Mouse (Mus musculus) CH12.LX (cell line): ENCODE measurements around the gene Cntnap1. TPM values are rescaled to one million over a fixed set of nuclear protein-coding genes. Genes with fewer than 3 reads are reported as not detected.

Experiments used
- DNase-seq: peaks from one replicate; pipeline ENCODE4 v3.0.0-alpha.2; 2013; ENCODE audit errors: extremely low read depth
- H3K27ac ChIP-seq: 2 replicates; pipeline ENCODE4 v1.5.1; 2012; ENCODE audit warnings: low read depth, mild to moderate bottlenecking, control low read depth, moderate library complexity; ENCODE audit not compliant: insufficient read depth
- H3K27me3 ChIP-seq: replicated peaks from 2 replicates; pipeline ENCODE3; 2012; ENCODE audit warnings: inconsistent platforms
- H3K36me3 ChIP-seq, 2 experiments: replicated peaks in 1 of 2; 2 replicates each; pipeline versions ENCODE3 to v1.6.1; 2012; ENCODE audit warnings: inconsistent platforms in 1 of 2, low read length in 1 of 2, mild to moderate bottlenecking in 1 of 2, mixed read lengths in 1 of 2, moderate library complexity in 1 of 2; ENCODE audit not compliant: control insufficient read depth in 1 of 2, insufficient read depth in 1 of 2
- H3K4me1 ChIP-seq, 2 experiments: 2 replicates each; pipeline ENCODE4 v1.6.1; 2012; ENCODE audit warnings: inconsistent platforms in 1 of 2, moderate library complexity in 1 of 2; ENCODE audit not compliant: insufficient read depth in 2 of 2, control insufficient read depth in 1 of 2
- H3K4me2 ChIP-seq: 2 replicates; pipeline ENCODE4 v1.6.1; 2012; ENCODE audit warnings: low read depth, mild to moderate bottlenecking, control low read depth; ENCODE audit not compliant: poor library complexity, insufficient read depth, severe bottlenecking
- H3K4me3 ChIP-seq, 3 experiments: fragments of 150-350 bp in 1 of 3; sonication (generic) in 1 of 3; replicated peaks in 1 of 3; 2 replicates each; pipeline versions ENCODE3 to v1.5.1; 2011 to 2012; ENCODE audit warnings: low read depth in 2 of 3, low read length in 2 of 3, mild to moderate bottlenecking in 2 of 3, moderate library complexity in 2 of 3, control low read depth in 1 of 3, improper control_type of control experiment in 1 of 3, inconsistent platforms in 1 of 3, mixed read lengths in 1 of 3; ENCODE audit not compliant: poor library complexity in 1 of 3
- H3K79me2 ChIP-seq: replicated peaks from 2 replicates; pipeline ENCODE4 v1.6.1; 2012; ENCODE audit warnings: mild to moderate bottlenecking, moderate library complexity; ENCODE audit not compliant: control insufficient read depth, poor library complexity, insufficient read depth, severe bottlenecking; ENCODE audit errors: extremely low read depth
- H3K9ac ChIP-seq: 2 replicates; pipeline ENCODE4 v1.6.1; 2012; ENCODE audit warnings: low read depth, mild to moderate bottlenecking, control low read depth, moderate library complexity; ENCODE audit not compliant: insufficient read depth
- H3K9me3 ChIP-seq: replicated peaks from 2 replicates; pipeline ENCODE3; 2012; ENCODE audit warnings: low read length, inconsistent platforms, mixed read lengths
- CHD1 ChIP-seq: IDR thresholded peaks from 2 replicates; pipeline ENCODE4 v1.6.1; 2012; ENCODE audit warnings: low read depth, low read length, improper control_type of control experiment, inconsistent platforms
- CTCF ChIP-seq, 2 experiments: IDR thresholded peaks in 1 of 2; conservative IDR thresholded peaks in 1 of 2; 2 replicates each; pipeline ENCODE4 v1.5.1; 2011 to 2012; ENCODE audit warnings: low read depth in 2 of 2, low read length in 2 of 2, improper control_type of control experiment in 1 of 2, inconsistent platforms in 1 of 2, mild to moderate bottlenecking in 1 of 2, moderate library complexity in 1 of 2
- EP300 ChIP-seq: IDR thresholded peaks from 2 replicates; pipeline ENCODE4 v1.6.1; 2011; ENCODE audit warnings: low read length, improper control_type of control experiment
- ETS1 ChIP-seq: conservative IDR thresholded peaks from 2 replicates; pipeline ENCODE4 v1.6.1; 2012; ENCODE audit warnings: low read depth, mild to moderate bottlenecking, inconsistent platforms, low read length, improper control_type of control experiment, moderate library complexity
- GABPA ChIP-seq: IDR thresholded peaks from 2 replicates; pipeline ENCODE4 v1.6.1; 2012; ENCODE audit warnings: low read depth, low read length, improper control_type of control experiment, inconsistent platforms; ENCODE audit not compliant: insufficient replicate concordance
- HCFC1 ChIP-seq: IDR thresholded peaks from 2 replicates; pipeline ENCODE4 v1.6.1; 2012; ENCODE audit warnings: low read depth, mild to moderate bottlenecking, inconsistent platforms, low read length, improper control_type of control experiment
- IRF4 ChIP-seq: IDR thresholded peaks from 2 replicates; pipeline ENCODE4 v1.6.1; 2014; ENCODE audit warnings: low read depth, mild to moderate bottlenecking, inconsistent platforms, low read length, improper control_type of control experiment
- JUND ChIP-seq: conservative IDR thresholded peaks from 2 replicates; pipeline ENCODE4 v1.6.1; 2011; ENCODE audit warnings: low read depth, low read length, improper control_type of control experiment
- MAFK ChIP-seq: IDR thresholded peaks from 2 replicates; pipeline ENCODE4 v1.6.1; 2011; ENCODE audit warnings: low read length, improper control_type of control experiment; ENCODE audit not compliant: insufficient replicate concordance
- MAX ChIP-seq: IDR thresholded peaks from 2 replicates; pipeline ENCODE4 v1.6.1; 2011; ENCODE audit warnings: low read length, improper control_type of control experiment
- MAZ ChIP-seq: IDR thresholded peaks from 2 replicates; pipeline ENCODE4 v1.6.1; 2012; ENCODE audit warnings: low read depth, mild to moderate bottlenecking, inconsistent platforms, low read length, improper control_type of control experiment, moderate library complexity
- MEF2A ChIP-seq: IDR thresholded peaks from 2 replicates; pipeline ENCODE4 v1.6.1; 2014; ENCODE audit warnings: low read depth, mild to moderate bottlenecking, inconsistent platforms, low read length, improper control_type of control experiment, borderline replicate concordance
- MXI1 ChIP-seq: IDR thresholded peaks from 2 replicates; pipeline ENCODE4 v1.6.1; 2011; ENCODE audit warnings: mild to moderate bottlenecking, low read depth, low read length, improper control_type of control experiment
- MYC ChIP-seq: IDR thresholded peaks from 2 replicates; pipeline ENCODE4 v1.6.1; 2011; ENCODE audit warnings: low read depth, mild to moderate bottlenecking, improper control_type of control experiment, low read length
- NELFE ChIP-seq: IDR thresholded peaks from 2 replicates; pipeline ENCODE4 v1.6.1; 2011; ENCODE audit warnings: low read depth, low read length, improper control_type of control experiment
- NRF1 ChIP-seq: IDR thresholded peaks from 2 replicates; pipeline ENCODE4 v1.6.1; 2014; ENCODE audit warnings: low read depth, mild to moderate bottlenecking, inconsistent platforms, low read length, improper control_type of control experiment, moderate library complexity
- RAD21 ChIP-seq: IDR thresholded peaks from 2 replicates; pipeline ENCODE4 v1.6.1; 2011; ENCODE audit warnings: low read depth, mild to moderate bottlenecking, low read length, improper control_type of control experiment, moderate library complexity
- RCOR1 ChIP-seq: conservative IDR thresholded peaks from 2 replicates; pipeline ENCODE4 v1.6.1; 2012; ENCODE audit warnings: low read depth, mild to moderate bottlenecking, inconsistent platforms, low read length, improper control_type of control experiment
- SMC3 ChIP-seq: IDR thresholded peaks from 2 replicates; pipeline ENCODE4 v1.6.1; 2011; ENCODE audit warnings: low read depth, low read length, improper control_type of control experiment
- TBP ChIP-seq: conservative IDR thresholded peaks from 2 replicates; pipeline ENCODE4 v1.6.1; 2011; ENCODE audit warnings: low read depth, low read length, improper control_type of control experiment
- USF1 ChIP-seq: IDR thresholded peaks from 2 replicates; pipeline ENCODE4 v1.6.1; 2014; ENCODE audit warnings: low read depth, mild to moderate bottlenecking, inconsistent platforms, low read length, improper control_type of control experiment
- ZC3H11A ChIP-seq: IDR thresholded peaks from 2 replicates; pipeline ENCODE4 v1.6.1; 2012; ENCODE audit warnings: low read depth, mild to moderate bottlenecking, inconsistent platforms, low read length, improper control_type of control experiment
- ZKSCAN1 ChIP-seq: IDR thresholded peaks from 2 replicates; pipeline ENCODE4 v1.6.1; 2012; ENCODE audit warnings: low read depth, inconsistent platforms, low read length, improper control_type of control experiment, borderline replicate concordance
- ZMIZ1 ChIP-seq: IDR thresholded peaks from 2 replicates; pipeline ENCODE4 v1.6.1; 2012; ENCODE audit warnings: low read depth, mild to moderate bottlenecking, inconsistent platforms, low read length, improper control_type of control experiment
- dilution Hi-C: fragments of 300-500 bp; cut with MboI; formaldehyde crosslinking; loops from 2 replicates; pipeline ENCODE4 v1.14.3; 2020; ENCODE audit warnings: low sequenced_read_pairs; ENCODE audit not compliant: extremely low pct_unique_long_range_greater_than_20kb, extremely low pct_ligation_motif_present
- in situ Hi-C: fragments of 300-500 bp; cut with MboI; formaldehyde crosslinking; loops from 3 replicates; pipeline ENCODE4 v1.14.3; 2019; ENCODE audit warnings: low sequenced_read_pairs, low pct_ligation_motif_present, low pct_unique_long_range_greater_than_20kb, mixed read lengths
- polyA plus RNA-seq: library from polyadenylated mRNA; unstranded; fragments of >175 nt; gene quantifications from 2 replicates; pipeline ENCODE4 v1.2.1, GENCODE M21; 2012; ENCODE audit warnings: low read depth; ENCODE audit not compliant: insufficient read length
- total RNA-seq, 2 experiments: library from RNA; depleted of rRNA; stranded (reverse); fragments of 300-350 nt in 1 of 2; fragments of >200 nt in 1 of 2; gene quantifications; 2 replicates each; pipeline ENCODE4 v1.2.3; 2012 to 2014

Gene Cntnap1
- total and polyA plus RNA-seq, 3 experiments = 4.4 to 19.5 (median 15.6) TPM

DNA sequence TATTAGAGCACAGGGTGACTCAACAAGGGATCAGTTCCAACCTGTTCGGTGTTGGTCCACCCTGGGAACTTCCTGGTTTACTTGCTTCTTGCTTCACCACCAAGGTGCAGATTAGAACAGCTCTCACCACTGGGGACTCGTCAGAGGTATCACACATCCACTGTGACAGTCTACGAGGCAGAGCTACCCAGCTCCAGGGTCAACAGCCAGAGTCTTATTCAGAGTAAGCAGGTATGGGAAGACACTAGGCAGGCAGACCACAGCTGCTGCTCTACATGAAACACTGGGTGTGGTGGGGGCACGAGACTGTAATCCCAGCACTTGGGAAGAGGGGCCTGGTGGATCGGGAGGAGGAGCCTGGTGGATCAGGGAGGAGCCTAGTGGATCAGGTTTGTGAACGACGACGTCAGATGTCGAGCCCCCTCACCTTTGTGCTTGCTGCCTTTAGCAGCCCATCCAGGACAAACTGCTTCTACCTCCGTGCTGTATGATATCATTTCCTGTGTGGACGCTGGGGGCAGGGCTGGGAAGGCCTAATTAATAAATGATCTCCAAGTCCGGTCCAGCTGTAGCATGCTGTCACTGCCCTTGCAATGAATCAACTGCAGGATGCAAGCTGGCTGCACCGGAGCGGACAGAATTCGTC, 31.7 kb upstream of the Cntnap1 start:
- H3K4me2 ChIP-seq = no peak overlapping the region

GRCm38 (mm10) chr11:101140164-101140819, 30.0 kb upstream of the Cntnap1 start:
- no peaks in the 10 kb centered on the region for H3K9me3 ChIP-seq
- dilution Hi-C loops = no loop called here
- H3K27ac ChIP-seq = no peak overlapping the region
- DNase-seq = no peak
- no peaks in the 10 kb centered on the region for H3K27me3 ChIP-seq
- TF ChIP-seq HCFC1 (no peak), MYC (no peak), NELFE (no peak), TBP (no peak), ZC3H11A (no peak), MAX (no peak), ZMIZ1 (no peak), MXI1 (no peak), IRF4 (no peak), ZKSCAN1 (no peak), RAD21 (no peak), EP300 (no peak), SMC3 (no peak), CTCF (conservative IDR thresholded peaks at IDR 0.05 in 1 of 2, IDR thresholded peaks at IDR 0.05 in 1 of 2; ENCODE audit: low read depth in 2 of 2, low read length in 2 of 2) (no peak), RCOR1 (no peak), JUND (no peak), MEF2A (no peak)
- no peaks in the 10 kb centered on the region for H3K36me3 ChIP-seq
- no peak overlapping the region for H3K9ac ChIP-seq
- H3K79me2 ChIP-seq = no peaks in the 10 kb centered on the region
- H3K4me3 ChIP-seq = no peak overlapping the region
- peaks cover 5 to 23% of the 10 kb centered on the region in 2 experiments; a peak in 3 of 4 replicates for H3K4me1 ChIP-seq
- in situ Hi-C loops = no loop called here
- no peak overlapping the region for H3K4me2 ChIP-seq

More for the DNA sequence above, 31.7 kb upstream of the Cntnap1 start:
- Histone ChIP-seq H3K4me3 (no peak overlapping the region), H3K4me1 (peaks cover 5 to 19% of the 10 kb centered on the region in 2 experiments; a peak in 3 of 4 replicates), H3K27me3 (no peaks in the 10 kb centered on the region), H3K79me2 (no peaks in the 10 kb centered on the region), H3K27ac (no peak overlapping the region), H3K9ac (no peak overlapping the region), H3K36me3 (no peaks in the 10 kb centered on the region), H3K9me3 (no peaks in the 10 kb centered on the region)
- in situ Hi-C loops = loop anchor here (5.0 kb wide), 1 partner anchor 34 kb away; the partner anchor contains the start of genes Cntnap1 and Plekhh3
- DNase-seq = no peak
- TF ChIP-seq ZC3H11A (no peak), GABPA (no peak), EP300 (no peak), MAZ (no peak), MYC (no peak), USF1 (no peak), NELFE (no peak), MAFK (no peak), NRF1 (no peak), TBP (no peak), CHD1 (no peak), ETS1 (no peak)
- dilution Hi-C loops = no loop called here
